Mouse (Mus musculus) heart, postnatal 0 days (tissue): ENCODE measurements around the gene Nlgn2.

Experiments used
- CTCF ChIP-seq: IDR thresholded peaks from 2 replicates; pipeline ENCODE4 v1.5.1; 2016; ENCODE audit warnings: antibody characterized with exemption, control low read depth, low read depth
- EP300 ChIP-seq: IDR thresholded peaks from 2 replicates; pipeline ENCODE4 v1.6.1; 2016; ENCODE audit warnings: antibody characterized with exemption, low read depth

- TF ChIP-seq EP300 (no peak), CTCF (no peak)
Observed at GRCm38 (mm10) chr11:69848021-69848420, 10.4 kb upstream of the Nlgn2 start.
